Mouse (Mus musculus) MEL (cell line): ENCODE results near the gene Mindy1. TPM values are rescaled to one million over a fixed set of nuclear protein-coding genes. Genes with fewer than 3 reads are reported as not detected.

Experiments
- DNase-seq: peaks from one replicate; pipeline ENCODE4 v3.0.0; 2011; ENCODE audit warnings: low read depth, low spot score
- H3K27ac ChIP-seq: 2 replicates; pipeline ENCODE4 v1.5.1; 2012; ENCODE audit warnings: low read depth, mild to moderate bottlenecking, control low read depth, low read length, moderate library complexity; ENCODE audit not compliant: control insufficient read depth
- H3K27me3 ChIP-seq, 2 experiments: fragments of 150-350 bp in 1 of 2; sonication (generic) in 1 of 2; 2 replicates each; pipeline ENCODE4 v1.6.1; 2012; ENCODE audit warnings: low read length in 2 of 2, mild to moderate bottlenecking in 2 of 2, improper control_type of control experiment in 1 of 2, moderate library complexity in 1 of 2; ENCODE audit not compliant: insufficient read depth in 2 of 2, control insufficient read depth in 1 of 2
- H3K36me3 ChIP-seq, 2 experiments: 2 replicates each; pipeline ENCODE4 v1.6.1; 2012 to 2014; ENCODE audit warnings: low read length in 2 of 2, improper control_type of control experiment in 1 of 2, inconsistent platforms in 1 of 2, mild to moderate bottlenecking in 1 of 2; ENCODE audit not compliant: insufficient read depth in 2 of 2, control insufficient read depth in 1 of 2
- H3K4me1 ChIP-seq, 2 experiments: fragments of 150-350 bp in 1 of 2; sonication (generic) in 1 of 2; 2 replicates each; pipeline ENCODE4 v1.6.1; 2012; ENCODE audit warnings: low read length in 2 of 2, improper control_type of control experiment in 1 of 2, mild to moderate bottlenecking in 1 of 2; ENCODE audit not compliant: insufficient read depth in 2 of 2, control insufficient read depth in 1 of 2
- H3K4me3 ChIP-seq, 2 experiments: fragments of 150-350 bp in 1 of 2; sonication (generic) in 1 of 2; 2 replicates each; pipeline ENCODE4 v1.5.1; 2012; ENCODE audit warnings: low read depth in 2 of 2, low read length in 2 of 2, mild to moderate bottlenecking in 2 of 2, moderate library complexity in 2 of 2, control low read depth in 1 of 2, improper control_type of control experiment in 1 of 2; ENCODE audit not compliant: control insufficient read depth in 1 of 2, insufficient read depth in 1 of 2
- H3K79me2 ChIP-seq: 2 replicates; pipeline ENCODE4 v1.6.1; 2012; ENCODE audit warnings: mild to moderate bottlenecking, low read length, moderate library complexity; ENCODE audit not compliant: control insufficient read depth, poor library complexity, insufficient read depth
- H3K9ac ChIP-seq: 2 replicates; pipeline ENCODE4 v1.6.1; 2012; ENCODE audit warnings: low read depth, mild to moderate bottlenecking, control low read depth, low read length, moderate library complexity; ENCODE audit not compliant: control insufficient read depth, poor library complexity, severe bottlenecking
- H3K9me3 ChIP-seq: fragments of 150-350 bp; sonication (generic); replicated peaks from 2 replicates; pipeline ENCODE4 v1.6.1; 2012; ENCODE audit warnings: mild to moderate bottlenecking, low read length, improper control_type of control experiment, moderate library complexity; ENCODE audit not compliant: insufficient read depth
- BHLHE40 ChIP-seq: IDR thresholded peaks from 2 replicates; pipeline ENCODE4 v1.6.1; 2012; ENCODE audit warnings: low read depth, mild to moderate bottlenecking, inconsistent platforms, low read length, improper control_type of control experiment, borderline replicate concordance
- CHD2 ChIP-seq: IDR thresholded peaks from 2 replicates; pipeline ENCODE4 v1.6.1; 2011; ENCODE audit warnings: low read length, improper control_type of control experiment
- CTCF ChIP-seq, 3 experiments: IDR thresholded peaks in 2 of 3; conservative IDR thresholded peaks in 1 of 3; 2 replicates each; pipeline ENCODE4 v1.5.1; 2011 to 2012; ENCODE audit warnings: low read length in 3 of 3, low read depth in 2 of 3, mild to moderate bottlenecking in 2 of 3, improper control_type of control experiment in 1 of 3, inconsistent platforms in 1 of 3, mixed read lengths in 1 of 3, moderate library complexity in 1 of 3; ENCODE audit not compliant: control insufficient read depth in 1 of 3, insufficient read depth in 1 of 3, poor library complexity in 1 of 3, severe bottlenecking in 1 of 3
- ETS1 ChIP-seq: IDR thresholded peaks from 2 replicates; pipeline ENCODE4 v1.6.1; 2012; ENCODE audit warnings: low read depth, mild to moderate bottlenecking, inconsistent platforms, low read length, improper control_type of control experiment, moderate library complexity
- JUND ChIP-seq: IDR thresholded peaks from 2 replicates; pipeline ENCODE4 v1.6.1; 2011; ENCODE audit warnings: low read depth, mild to moderate bottlenecking, improper control_type of control experiment, low read length
- MAZ ChIP-seq: IDR thresholded peaks from 2 replicates; pipeline ENCODE4 v1.6.1; 2012; ENCODE audit warnings: low read depth, mild to moderate bottlenecking, inconsistent platforms, low read length, improper control_type of control experiment
- NRF1 ChIP-seq: IDR thresholded peaks from 2 replicates; pipeline ENCODE4 v1.6.1; 2014; ENCODE audit warnings: low read depth, mild to moderate bottlenecking, inconsistent platforms, low read length, improper control_type of control experiment, moderate library complexity; ENCODE audit not compliant: poor library complexity, insufficient read depth, severe bottlenecking
- POLR2A ChIP-seq, 2 experiments: IDR thresholded peaks; 2 replicates each; pipeline ENCODE4 v1.6.1; 2011 to 2012; ENCODE audit warnings: low read length in 2 of 2, mild to moderate bottlenecking in 2 of 2, control low read depth in 1 of 2, improper control_type of control experiment in 1 of 2, low read depth in 1 of 2, moderate library complexity in 1 of 2; ENCODE audit not compliant: control insufficient read depth in 1 of 2, insufficient read depth in 1 of 2, poor library complexity in 1 of 2
- POLR2AphosphoS5 ChIP-seq: IDR thresholded peaks from 2 replicates; pipeline ENCODE4 v1.6.1; 2012; ENCODE audit warnings: low read depth, borderline replicate concordance, mild to moderate bottlenecking, inconsistent platforms, low read length, moderate library complexity, mixed read lengths
- RCOR1 ChIP-seq: IDR thresholded peaks from 2 replicates; pipeline ENCODE4 v1.6.1; 2012; ENCODE audit warnings: low read depth, mild to moderate bottlenecking, inconsistent platforms, low read length, improper control_type of control experiment
- TAL1 ChIP-seq: IDR thresholded peaks from 2 replicates; pipeline ENCODE4 v1.6.1; 2012; ENCODE audit warnings: mild to moderate bottlenecking, inconsistent platforms, low read length, moderate library complexity, mixed read lengths
- TCF12 ChIP-seq: IDR thresholded peaks from 2 replicates; pipeline ENCODE4 v1.6.1; 2014; ENCODE audit warnings: low read depth, mild to moderate bottlenecking, inconsistent platforms, low read length, improper control_type of control experiment, moderate library complexity
- UBTF ChIP-seq: IDR thresholded peaks from 2 replicates; pipeline ENCODE4 v1.6.1; 2012; ENCODE audit warnings: low read depth, mild to moderate bottlenecking, inconsistent platforms, low read length, improper control_type of control experiment, moderate library complexity, borderline replicate concordance; ENCODE audit not compliant: insufficient read depth
- USF2 ChIP-seq, 2 experiments: IDR thresholded peaks; 2 replicates each; pipeline ENCODE4 v1.6.1; 2011 to 2012; ENCODE audit warnings: improper control_type of control experiment in 2 of 2, low read length in 2 of 2, borderline replicate concordance in 1 of 2, inconsistent platforms in 1 of 2, low read depth in 1 of 2, mild to moderate bottlenecking in 1 of 2; ENCODE audit not compliant: insufficient read depth in 1 of 2
- ZMIZ1 ChIP-seq: IDR thresholded peaks from 2 replicates; pipeline ENCODE4 v1.6.1; 2012; ENCODE audit warnings: low read depth, mild to moderate bottlenecking, inconsistent platforms, low read length, improper control_type of control experiment, moderate library complexity
- ZNF384 ChIP-seq: IDR thresholded peaks from 2 replicates; pipeline ENCODE4 v1.6.1; 2012; ENCODE audit warnings: low read depth, mild to moderate bottlenecking, inconsistent platforms, low read length, improper control_type of control experiment
- polyA plus RNA-seq, 2 experiments: library from polyadenylated mRNA; stranded (reverse) in 1 of 2; unstranded in 1 of 2; fragments of >175 nt in 1 of 2; fragments of >200 nt in 1 of 2; gene quantifications; 2 replicates each; pipeline versions ENCODE4 v1.2.1 to v1.2.4; 2012; ENCODE audit warnings: low replicate concordance in 2 of 2, low read depth in 1 of 2; ENCODE audit not compliant: insufficient read length in 2 of 2, insufficient read depth in 1 of 2, missing spikeins in 1 of 2
- total RNA-seq: library from RNA; depleted of rRNA; stranded (reverse); fragments of 300-350 nt; gene quantifications from 2 replicates; pipeline ENCODE4 v1.2.3, GENCODE M21; 2012

Mindy1 gene
- total and polyA plus RNA-seq, 3 experiments, result 203 to 234 TPM; not detected in 1

DNA sequence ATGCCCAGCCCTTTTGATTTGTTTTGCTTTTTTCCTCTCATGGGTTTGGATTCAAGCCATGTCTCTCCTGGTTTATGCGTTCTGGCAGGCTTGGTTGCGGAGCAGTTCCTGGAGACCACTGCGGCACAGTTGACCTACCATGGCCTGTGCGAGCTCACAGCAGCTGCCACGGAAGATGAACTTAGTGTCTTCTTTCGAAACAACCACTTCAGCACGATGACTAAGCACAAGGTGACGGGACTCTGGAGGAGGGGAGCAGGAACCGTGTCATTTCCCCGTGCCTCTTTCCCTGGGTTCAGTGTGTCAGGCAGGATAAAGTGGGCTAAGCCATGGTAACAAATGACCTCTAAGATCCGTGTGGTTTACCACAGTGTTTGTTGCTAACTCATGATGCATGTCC, 12.4 kb downstream of the Mindy1 start:
- H3K9ac ChIP-seq, result no peak overlapping the region
- peaks cover 5% of the 10 kb centered on the region; the same call in 1 of the 2 replicates for H3K79me2 ChIP-seq
- peaks cover 3 to 8% of the 10 kb centered on the region in 2 experiments; a peak in 3 of 4 replicates for H3K4me1 ChIP-seq
- no peak overlapping the region for H3K27ac ChIP-seq
- no peaks in the 10 kb centered on the region for H3K9me3 ChIP-seq
- peak; percentile 51 for DNase-seq
- H3K27me3 ChIP-seq, result no peaks in the 10 kb centered on the region
- H3K36me3 ChIP-seq, result peaks cover 10 to 28% of the 10 kb centered on the region in 2 experiments
- no peak for TF ChIP-seq BHLHE40
- TF ChIP-seq NRF1, result no peak
- no peak for TF ChIP-seq TCF12
- no peak; the same call in 1 of the 2 replicates for TF ChIP-seq ZMIZ1
- TF ChIP-seq CTCF (IDR thresholded peaks at IDR 0.05 in 2 of 3, conservative IDR thresholded peaks at IDR 0.05 in 1 of 3; ENCODE audit: control insufficient read depth in 1 of 3, insufficient read depth in 1 of 3, low read depth in 2 of 3, low read length in 3 of 3, poor library complexity in 1 of 3, severe bottlenecking in 1 of 3), result peak in 1 of 3 experiments; percentile 2; a peak in 1 of 6 replicates
- peak in 1 of 2 experiments; percentile 38; a peak in 2 of 4 replicates for TF ChIP-seq POLR2A (IDR thresholded peaks at IDR 0.05; ENCODE audit: control insufficient read depth in 1 of 2, insufficient read depth in 1 of 2, low read depth in 1 of 2, low read length in 2 of 2, poor library complexity in 1 of 2)
- TF ChIP-seq ZNF384, result no peak
- no peak overlapping the region for H3K4me3 ChIP-seq

DNA sequence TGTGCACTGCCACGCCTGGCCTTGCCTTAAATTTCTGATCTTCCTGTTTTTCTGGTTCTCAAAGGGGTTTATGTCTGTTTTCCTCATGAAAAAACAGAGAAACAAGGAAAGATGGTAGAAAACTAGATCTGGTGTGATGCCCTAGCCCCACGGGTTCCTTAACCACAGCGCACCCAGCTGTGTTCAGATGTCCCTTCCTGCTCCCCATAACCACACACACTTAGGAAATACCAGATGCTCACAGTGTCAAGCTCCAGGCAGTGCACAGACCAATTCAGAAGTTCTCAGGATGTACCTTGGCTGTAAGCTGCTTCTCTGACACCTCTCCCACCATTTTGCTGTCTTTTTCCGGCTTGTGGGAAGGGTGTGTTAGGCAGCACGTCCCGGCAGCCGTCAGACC, 13.2 kb downstream of the Mindy1 start:
- no peaks in the 10 kb centered on the region for H3K9me3 ChIP-seq
- peaks cover 3 to 8% of the 10 kb centered on the region in 2 experiments; a peak in 3 of 4 replicates for H3K4me1 ChIP-seq
- H3K27me3 ChIP-seq, result no peaks in the 10 kb centered on the region
- TF ChIP-seq ETS1, result no peak
- 0 out of 2 replicates have a peak, but pooled peaks have one; percentile 3 for TF ChIP-seq TAL1
- TF ChIP-seq NRF1, result no peak
- TF ChIP-seq POLR2A (IDR thresholded peaks at IDR 0.05; ENCODE audit: control insufficient read depth in 1 of 2, insufficient read depth in 1 of 2, low read depth in 1 of 2, low read length in 2 of 2, poor library complexity in 1 of 2), result no peak
- TF ChIP-seq CTCF (IDR thresholded peaks at IDR 0.05 in 2 of 3, conservative IDR thresholded peaks at IDR 0.05 in 1 of 3; ENCODE audit: control insufficient read depth in 1 of 3, insufficient read depth in 1 of 3, low read depth in 2 of 3, low read length in 3 of 3, poor library complexity in 1 of 3, severe bottlenecking in 1 of 3), result no peak
- no peak for TF ChIP-seq RCOR1
- H3K27ac ChIP-seq, result no peak overlapping the region
- no peak for DNase-seq
- no peak overlapping the region for H3K4me3 ChIP-seq
- peaks cover 2% of the 10 kb centered on the region; the same call in 1 of the 2 replicates for H3K79me2 ChIP-seq
- H3K9ac ChIP-seq, result no peak overlapping the region
- H3K36me3 ChIP-seq, result peaks cover 8 to 25% of the 10 kb centered on the region in 2 experiments

DNA sequence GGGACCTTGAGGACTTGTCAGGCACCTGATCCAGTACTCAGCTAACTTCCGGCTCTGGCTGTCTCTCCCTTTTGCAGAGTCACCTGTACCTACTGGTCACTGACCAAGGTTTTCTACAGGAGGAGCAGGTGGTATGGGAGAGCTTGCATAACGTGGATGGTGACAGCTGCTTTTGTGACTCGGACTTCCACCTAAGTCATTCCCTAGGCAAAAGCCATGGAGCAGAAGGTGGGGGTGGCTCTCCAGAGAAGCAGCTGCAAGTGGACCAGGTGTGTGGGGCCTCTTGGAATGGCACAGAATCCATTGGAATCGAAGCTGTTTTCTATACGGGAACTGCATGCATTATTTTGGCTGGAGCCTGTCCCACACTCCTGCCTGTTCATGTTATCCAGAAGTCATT, 13.6 kb downstream of the Mindy1 start:
- Histone ChIP-seq H3K4me3 (no peak overlapping the region), H3K79me2 (no peaks in the 10 kb centered on the region), H3K9ac (no peak overlapping the region), H3K36me3 (peaks cover 11 to 25% of the 10 kb centered on the region in 2 experiments), H3K9me3 (no peaks in the 10 kb centered on the region), H3K27ac (no peak overlapping the region), H3K27me3 (no peaks in the 10 kb centered on the region), H3K4me1 (peaks cover 4 to 11% of the 10 kb centered on the region in 2 experiments; a peak in 3 of 4 replicates)
- no peak for TF ChIP-seq ETS1
- no peak for TF ChIP-seq MAZ
- no peak for TF ChIP-seq USF2 (IDR thresholded peaks at IDR 0.05; ENCODE audit: borderline replicate concordance in 1 of 2, insufficient read depth in 1 of 2, low read depth in 1 of 2, low read length in 2 of 2)
- TF ChIP-seq BHLHE40, result no peak
- no peak for TF ChIP-seq CHD2
- TF ChIP-seq POLR2AphosphoS5, result no peak
- no peak for TF ChIP-seq JUND
- no peak for TF ChIP-seq UBTF
- no peak for DNase-seq
